Mouse (Mus musculus) lung, postnatal 0 days (tissue): ENCODE data around the gene Lekr1.

Source experiments
- CTCF ChIP-seq: IDR thresholded peaks from 2 replicates; pipeline ENCODE4 v1.5.1; 2016; ENCODE audit warnings: antibody characterized with exemption, mild to moderate bottlenecking
- EP300 ChIP-seq: IDR thresholded peaks from 2 replicates; pipeline ENCODE4 v1.6.1; 2016; ENCODE audit warnings: antibody characterized with exemption, mild to moderate bottlenecking, control low read depth

DNA sequence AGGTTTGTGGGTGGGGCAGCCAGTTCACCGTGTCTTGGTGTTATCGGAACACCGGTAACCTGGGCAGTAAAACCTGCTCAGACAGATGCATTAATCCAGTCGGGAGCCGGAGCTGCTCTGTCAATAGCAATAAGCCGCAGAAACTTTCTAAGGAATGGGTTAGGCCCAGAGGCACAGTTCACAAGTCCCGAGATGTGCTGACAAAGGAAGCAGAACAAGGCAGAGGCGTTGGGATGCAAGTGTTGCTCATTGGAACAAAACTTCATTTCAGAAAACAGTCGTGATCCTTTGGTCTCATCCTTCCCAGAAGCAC is 6.5 kb upstream of the Lekr1 start:
- no peak for TF ChIP-seq CTCF
- TF ChIP-seq EP300: no peak
